Mouse (Mus musculus): ENCODE measurements around the gene Angptl7.

GRCm38 (mm10) chr4:148466511-148467079, 33.7 kb downstream of the Angptl7 start:
- no peak for TF ChIP-seq CTCF (IDR thresholded peaks at IDR 0.05; ENCODE audit: borderline replicate concordance, control insufficient read depth, extremely low read depth, insufficient read depth, low read length, poor library complexity)
- no peak for TF ChIP-seq POLR2A (IDR thresholded peaks at IDR 0.05; ENCODE audit: control insufficient read depth, extremely low read depth, insufficient read depth, low read length, poor library complexity)
